Mouse (Mus musculus): ENCODE measurements around the gene Enc1. TPM values are rescaled to one million over a fixed set of nuclear protein-coding genes. Genes with fewer than 3 reads are reported as not detected.

Gene Enc1
- 2.0 and 2.2 TPM in 2 replicates for polyA plus RNA-seq (2015; fragmentation: Nextera tagmentation; extraction: Ambion mirVana)

GRCm38 (mm10) chr13:97240965-97241786, at the start of gene Enc1:
TSS of gene Enc1 (plus strand) at chr13:97241105.

GRCm38 (mm10) chr13:97197932-97198562, 42.9 kb upstream of the Enc1 start, which contains the start of gene Hexb:
TSS of gene Hexb (minus strand) at chr13:97198357.

Other genes starting within 250 kb of the Enc1 start
- gene 1700029F12Rik, start 206.7 kb upstream of the Enc1 start, polyA plus RNA-seq (2015; fragmentation: Nextera tagmentation; extraction: Ambion mirVana): not detected in 2 replicates
- 0.10 and 0.24 TPM in 2 replicates for gene Fam169a, start 173.8 kb upstream of the Enc1 start, polyA plus RNA-seq (2015; fragmentation: Nextera tagmentation; extraction: Ambion mirVana)
- 2.2 and 2.6 TPM in 2 replicates for gene Gm6169, start 141.9 kb upstream of the Enc1 start, polyA plus RNA-seq (2015; fragmentation: Nextera tagmentation; extraction: Ambion mirVana)
- gene Gfm2, start 103.2 kb upstream of the Enc1 start, polyA plus RNA-seq (2015; fragmentation: Nextera tagmentation; extraction: Ambion mirVana): 18.2 and 18.4 TPM in 2 replicates
- 47.4 and 50.4 TPM in 2 replicates for gene Nsa2, start 103.2 kb upstream of the Enc1 start, polyA plus RNA-seq (2015; fragmentation: Nextera tagmentation; extraction: Ambion mirVana)
- gene Hexb, start 42.7 kb upstream of the Enc1 start, polyA plus RNA-seq (2015; fragmentation: Nextera tagmentation; extraction: Ambion mirVana): 23.4 and 30.6 TPM in 2 replicates